Mouse (Mus musculus): ENCODE measurements around the gene Mlh1.

DNA sequence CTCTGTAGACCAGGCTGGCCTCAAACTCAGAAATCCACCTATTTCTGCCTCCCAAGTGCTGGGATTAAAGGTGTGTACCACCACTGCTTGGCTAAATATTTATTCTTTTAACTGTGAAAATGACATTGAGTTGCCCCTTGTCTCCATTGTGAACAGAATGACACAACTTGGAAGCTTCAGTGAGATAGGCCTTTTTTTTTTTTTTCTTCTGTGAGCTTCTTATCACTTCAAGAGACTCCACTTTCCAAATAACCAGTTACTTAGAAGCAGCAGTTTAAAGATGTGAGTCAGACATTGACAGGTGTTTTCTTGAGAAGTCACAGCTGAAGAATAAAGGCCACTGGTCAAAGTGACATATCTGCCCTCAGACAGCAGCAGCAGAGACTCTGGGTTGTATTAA is 71.4 kb downstream of the Mlh1 start:
- TF ChIP-seq CTCF (conservative IDR thresholded peaks at IDR 0.05; ENCODE audit: low read length): no peak
- TF ChIP-seq NANOG (IDR thresholded peaks at IDR 0.05; ENCODE audit: borderline replicate concordance, low read length): no peak
- TF ChIP-seq POU5F1 (IDR thresholded peaks at IDR 0.05; ENCODE audit: borderline replicate concordance, low read length): no peak

Data from E14TG2a.4 (cell line).